Mouse (Mus musculus): Measurements from ENCODE around the gene Nhlrc3.

The Nhlrc3 gene

DNA sequence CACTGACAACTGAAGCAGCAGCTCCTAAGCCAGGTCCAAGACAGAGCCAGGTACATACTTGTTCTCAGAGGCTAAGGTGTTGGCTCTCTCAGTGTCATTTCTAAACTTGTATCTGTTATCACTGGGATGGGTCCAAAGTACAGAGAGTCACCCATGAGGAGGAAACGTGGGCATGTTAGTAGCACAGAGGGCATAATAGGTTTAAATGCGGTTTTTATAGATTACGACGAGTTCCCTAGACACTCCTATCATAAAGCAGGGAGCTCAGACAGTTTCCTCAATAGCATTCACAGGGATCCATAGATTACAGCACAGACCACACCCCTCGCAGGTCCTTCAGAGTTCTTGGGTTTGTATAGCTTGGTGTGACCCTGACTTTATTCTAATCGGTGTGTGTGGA is 9.1 kb downstream of the Nhlrc3 start:
- DNase-seq: no peak

GRCm38 (mm10) chr3:53453346-53453745 is 9.8 kb downstream of the Nhlrc3 start:
- DNase-seq: peak; percentile 1

DNA sequence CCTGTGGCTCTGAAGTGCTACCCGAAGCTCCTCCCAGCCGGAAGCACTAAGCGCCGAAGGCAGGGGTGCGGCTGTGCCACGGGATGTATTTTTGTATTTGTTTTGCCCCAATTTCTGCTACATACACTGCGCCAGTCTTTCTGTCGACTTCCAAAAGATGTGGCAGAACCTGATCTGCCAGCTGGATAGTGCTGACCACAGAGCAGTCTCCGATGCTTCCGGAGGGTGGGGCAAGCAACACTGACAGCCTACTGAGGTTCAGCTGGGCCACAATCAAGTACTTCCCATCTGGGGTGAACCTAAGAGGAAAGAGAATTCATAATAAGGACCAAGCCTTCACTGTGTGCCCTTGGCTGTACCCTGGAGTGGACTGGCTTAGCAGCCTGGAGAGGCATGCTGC is 10.8 kb downstream of the Nhlrc3 start:
- DNase-seq: peak; percentile 4

DNA sequence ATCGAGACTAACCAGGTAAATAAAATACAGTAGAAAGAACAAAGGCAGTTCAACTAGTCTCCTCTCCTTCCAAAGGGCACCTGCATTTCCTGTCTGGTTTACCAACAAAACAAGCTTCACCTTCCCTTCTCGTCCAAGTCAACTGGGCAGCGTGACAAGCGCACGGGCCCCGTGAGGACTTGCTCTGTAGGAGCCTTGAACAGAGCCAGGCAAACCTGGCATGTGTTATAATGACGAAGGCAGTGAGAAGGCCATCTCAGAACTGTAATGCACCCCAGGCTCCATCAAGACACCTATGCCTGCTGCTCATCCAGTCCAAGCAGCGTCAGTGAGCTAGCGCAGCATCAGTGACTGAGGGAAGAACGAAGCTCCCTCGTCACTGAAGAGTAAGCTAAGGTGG is 12.5 kb downstream of the Nhlrc3 start:
- peak; percentile 9 for DNase-seq

DNA sequence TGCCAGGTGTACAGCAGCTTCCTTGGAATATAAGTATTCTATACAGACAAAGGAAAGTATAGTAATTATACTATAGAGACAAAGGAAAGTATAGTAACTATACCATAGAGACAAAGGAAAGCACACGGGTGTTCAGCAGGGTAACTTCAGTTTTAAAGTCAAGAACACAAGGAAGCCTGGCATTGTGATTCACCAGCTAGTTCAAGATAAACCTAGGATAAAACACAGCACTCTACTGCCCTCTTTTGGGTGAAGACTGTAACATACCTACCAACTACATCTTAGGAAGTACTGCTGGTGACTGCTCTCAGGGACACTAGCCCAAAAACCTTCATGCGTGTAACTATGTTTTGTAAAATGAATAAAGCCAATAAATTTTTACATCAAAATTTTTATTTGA is 14.9 kb downstream of the Nhlrc3 start:
- peak; percentile 49 for DNase-seq

GRCm38 (mm10) chr3:53446801-53447200 is 16.3 kb downstream of the Nhlrc3 start:
- peak; percentile 5 for DNase-seq

DNA sequence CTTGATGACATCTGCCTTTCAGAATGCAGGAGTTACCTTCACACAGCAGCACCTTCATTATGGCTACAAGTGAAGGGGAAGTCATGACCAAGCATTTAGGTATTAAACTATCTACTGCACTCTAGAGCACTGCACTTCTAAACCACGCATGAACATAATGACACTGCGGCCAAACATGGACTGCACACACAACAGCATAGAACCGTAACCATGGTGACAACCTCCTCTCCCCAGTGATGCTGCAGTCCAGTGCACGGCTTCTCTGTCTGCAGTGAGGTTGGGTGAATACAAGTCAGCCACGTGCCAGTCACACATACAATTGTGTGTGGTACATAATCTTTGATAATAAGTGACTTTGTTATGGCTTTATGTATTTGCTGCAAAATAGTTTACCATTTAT is 17.6 kb downstream of the Nhlrc3 start:
- DNase-seq: peak; percentile 2

DNA sequence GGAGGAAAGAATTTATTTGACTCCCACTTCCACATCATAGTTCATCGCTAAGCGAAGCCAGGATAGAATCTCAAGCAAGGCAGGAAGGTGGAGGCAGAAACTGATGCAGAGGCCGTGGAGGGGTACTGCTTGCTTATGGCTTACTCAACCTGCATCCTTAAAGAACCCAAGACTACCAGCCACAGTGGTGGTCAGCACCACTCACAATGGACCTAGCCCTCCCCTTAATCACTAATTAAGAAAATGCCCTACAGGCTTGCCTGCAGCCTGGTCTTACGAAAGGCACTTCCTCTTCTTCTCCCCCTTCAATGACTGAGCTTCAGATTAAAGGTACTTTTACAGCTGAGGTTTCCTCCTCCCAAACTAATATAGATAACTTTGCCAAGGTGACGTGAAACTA is 26.6 kb downstream of the Nhlrc3 start:
- peak; percentile 1 for DNase-seq

DNA sequence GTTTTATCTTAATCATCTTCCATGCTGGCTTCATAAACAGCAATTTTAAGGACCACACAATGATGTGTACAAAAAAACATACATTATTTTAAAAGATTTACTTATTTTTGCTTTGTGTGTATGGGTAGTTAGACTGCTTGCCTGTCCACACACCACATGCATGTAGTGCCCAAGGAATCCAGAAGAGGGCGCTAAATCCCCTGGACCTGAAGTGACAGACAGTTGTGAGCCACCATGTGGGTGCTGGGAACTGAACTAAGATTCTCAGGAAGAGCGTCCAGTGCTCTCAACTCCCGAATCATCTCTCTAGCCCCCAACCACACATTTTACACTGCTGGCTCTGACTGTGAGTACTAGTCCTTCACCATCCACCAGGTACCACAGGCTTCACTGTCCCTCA is 28.5 kb downstream of the Nhlrc3 start:
- DNase-seq: peak; percentile 3

DNA sequence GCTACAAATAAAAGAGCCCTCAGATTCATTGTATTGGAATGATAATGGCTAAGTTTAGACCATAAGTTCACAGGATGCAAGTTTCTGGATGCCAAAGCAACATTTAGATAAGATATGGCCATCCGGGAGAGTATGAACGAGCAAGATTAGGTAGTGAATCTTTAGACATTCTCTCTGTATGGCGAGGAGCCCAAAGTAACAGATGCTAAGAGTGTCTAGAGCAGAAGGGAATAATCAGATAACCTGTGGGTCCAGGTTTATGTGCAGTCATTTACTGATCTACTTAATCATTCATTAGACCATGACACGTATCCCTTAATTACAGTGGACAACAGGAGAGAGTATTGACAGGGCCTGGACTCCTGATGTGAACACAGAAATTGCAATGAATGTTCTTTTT is 39.6 kb downstream of the Nhlrc3 start:
- DNase-seq: no peak

DNA sequence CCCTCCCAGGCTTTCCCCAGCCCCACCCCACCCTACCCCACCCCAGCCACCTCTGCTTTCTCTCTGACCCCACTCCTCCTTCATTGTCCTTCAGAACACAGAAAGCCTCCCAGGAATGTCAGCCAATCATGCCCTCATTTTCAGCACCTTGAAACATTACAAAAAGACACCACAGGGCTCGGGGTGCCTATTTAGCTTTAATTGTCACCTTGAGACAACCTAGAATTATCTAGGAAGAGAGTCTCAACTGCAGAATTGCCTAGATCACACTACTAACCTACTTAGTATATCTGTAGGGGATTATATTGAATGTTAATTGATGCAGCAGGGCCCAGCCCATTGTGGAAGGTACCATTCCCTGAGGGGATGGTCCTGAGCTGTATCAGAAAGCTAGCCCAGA is 40.4 kb downstream of the Nhlrc3 start:
- no peak for DNase-seq

DNA sequence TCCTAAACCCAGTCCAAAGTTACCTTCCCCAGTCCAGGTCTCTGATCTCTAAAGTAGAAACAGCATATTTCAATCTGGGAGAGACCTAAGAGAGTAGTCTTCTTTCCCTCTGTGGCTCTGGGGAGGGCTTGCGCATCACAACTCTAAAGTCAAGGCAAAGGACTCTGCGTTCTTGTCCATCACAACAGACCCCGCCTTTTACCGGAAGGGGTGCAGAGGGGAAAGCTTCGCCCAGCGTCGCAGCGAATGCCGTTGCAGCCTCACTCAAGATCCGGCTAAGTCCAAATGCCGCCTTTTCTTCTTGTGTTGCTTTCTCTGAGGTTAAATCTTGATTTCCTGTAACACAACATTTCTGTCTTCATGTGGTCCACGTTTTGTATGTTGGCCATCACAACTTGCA is 41.5 kb downstream of the Nhlrc3 start:
- DNase-seq: no peak

DNA sequence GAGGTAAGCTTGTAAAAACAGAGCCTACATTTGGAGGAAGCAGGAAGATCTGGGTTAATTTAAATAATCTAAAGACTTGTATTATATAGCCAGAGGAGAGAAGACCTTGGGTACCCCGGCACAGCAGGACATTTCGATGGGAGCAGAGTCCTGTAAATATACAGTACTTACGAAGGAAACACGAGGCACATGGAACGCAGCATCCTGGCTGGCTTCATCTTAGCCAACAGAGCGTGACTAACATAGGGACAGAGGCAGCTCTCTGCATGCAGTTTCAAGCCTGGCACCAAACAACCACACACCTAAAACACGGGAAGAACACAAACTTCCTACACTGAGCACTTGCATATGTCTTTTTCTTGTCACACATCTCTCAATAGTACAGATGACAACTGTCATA is 45.4 kb downstream of the Nhlrc3 start:
- DNase-seq: no peak

- DNase-seq: no peak
These were observed 47.1 kb downstream of the Nhlrc3 start for GRCm38 (mm10) chr3:53416036-53416506.

DNA sequence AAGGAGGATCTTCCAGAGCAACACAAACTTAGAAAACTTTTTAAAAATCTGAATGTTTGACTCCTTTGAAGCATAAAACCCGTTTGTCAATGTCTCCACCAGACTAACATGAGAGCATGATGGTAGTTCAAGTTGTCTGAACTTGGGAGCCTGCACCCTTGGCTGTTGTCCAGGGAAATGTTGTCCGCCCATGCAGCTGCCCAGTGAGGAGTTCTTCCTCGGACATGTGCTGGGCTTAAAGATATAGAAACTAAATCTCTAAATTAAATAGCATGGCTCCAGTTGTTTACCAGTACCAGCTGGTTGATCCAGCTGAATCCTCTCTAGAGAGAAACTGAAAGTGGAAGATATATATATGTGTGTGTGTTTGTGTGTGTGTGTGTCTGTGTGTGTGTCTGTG is 49.2 kb downstream of the Nhlrc3 start:
- peak; percentile 54 for DNase-seq

DNA sequence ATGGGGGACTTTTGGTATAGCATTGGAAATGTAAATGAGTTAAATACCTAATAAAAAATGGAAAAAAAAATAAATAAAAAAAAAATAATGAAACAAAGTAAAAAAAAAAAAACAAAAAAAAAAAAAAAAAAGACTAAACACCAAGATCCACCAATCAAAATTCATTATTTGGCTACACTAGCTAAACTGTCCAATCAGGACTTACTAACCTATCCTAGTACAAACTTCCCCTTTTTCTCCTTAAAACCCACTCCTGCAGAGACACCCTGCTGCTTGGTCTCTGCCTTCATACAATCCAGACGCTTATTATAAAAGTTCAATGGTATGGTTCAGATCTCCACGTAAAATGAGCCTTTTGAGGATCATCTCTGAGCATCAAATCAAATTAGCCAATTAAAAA is 49.7 kb downstream of the Nhlrc3 start:
- no peak for DNase-seq

DNA sequence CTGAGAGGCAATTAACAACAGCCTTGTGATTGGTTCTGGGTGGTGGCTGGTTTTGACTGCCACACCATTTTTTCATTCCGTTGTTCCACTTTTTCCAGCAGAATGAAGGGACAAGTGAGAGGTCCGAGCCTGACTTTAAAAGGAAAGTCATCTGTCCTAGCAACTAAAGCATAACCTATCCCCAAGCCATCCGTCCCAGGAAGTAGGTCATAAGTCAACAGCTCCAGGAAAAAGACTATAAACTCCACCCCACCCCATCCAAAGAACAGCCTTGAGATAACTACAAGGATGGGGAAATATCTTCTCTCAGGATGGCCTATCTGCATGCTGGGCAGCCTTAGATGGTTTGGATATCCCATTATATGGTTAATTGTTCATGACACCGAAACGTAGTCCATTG is 50.9 kb downstream of the Nhlrc3 start:
- no peak for DNase-seq

DNA sequence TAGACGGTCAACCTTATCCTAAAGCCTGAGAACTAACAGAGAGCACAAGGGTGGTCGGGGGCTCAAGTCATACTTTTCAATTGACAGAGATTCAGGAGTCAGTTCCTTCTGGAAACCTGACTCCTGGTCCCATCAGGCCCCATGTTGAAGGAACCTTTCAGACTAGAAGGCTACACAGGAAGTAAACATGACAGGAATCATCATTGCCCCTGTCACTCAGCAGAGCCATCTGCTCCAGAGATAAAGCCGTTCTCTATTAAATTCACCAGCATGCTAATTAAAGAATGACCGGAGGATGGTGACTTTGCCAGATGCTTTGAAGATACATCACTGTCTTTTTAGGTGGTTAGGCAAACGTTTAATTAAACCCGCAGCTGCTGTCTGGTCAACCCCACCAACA is 53.1 kb downstream of the Nhlrc3 start:
- DNase-seq: no peak

- no peak for DNase-seq
These were observed 56.0 kb downstream of the Nhlrc3 start for GRCm38 (mm10) chr3:53407145-53407544.
